ENCODE assay signal across 13 mouse cellular contexts in genomic region chr7:16755362-16756017, GRCm38 (mm10). TPM values are rescaled to one million over a fixed set of nuclear protein-coding genes. Genes with fewer than 3 reads are reported as not detected.
DNase-seq lines count a peak whose midpoint lies in the region; ATAC-seq lines count a peak whose summit lies in the region.
"Had no signal": no experiment of that assay in that cellular context is flagged by ENCODE, and none has a peak within 500 bp of the region (broad histone marks: within the 10 kb centered on the region; RNA-seq: fewer than 3 reads in every experiment).

No protein-coding gene starts in this region.

- no peak overlapping the region for H3K27ac ChIP-seq in kidney, embryonic 16.5 days (ENCODE audit: low read length)
- H3K27ac ChIP-seq in heart, embryonic 15.5 days, result peak overlapping the region; percentile 14
- no peak overlapping the region for H3K27ac ChIP-seq in liver, embryonic 11.5 days (ENCODE audit: low read depth, low read length)
- peak overlapping the region; percentile 27; the same call in 1 of the 2 replicates for H3K27ac ChIP-seq in stomach, embryonic 14.5 days (ENCODE audit: low read length)
- no peak overlapping the region for H3K27ac ChIP-seq in forebrain, embryonic 10.5 days
- H3K27ac ChIP-seq: limb, embryonic 12.5 days had no signal

- H3K36me3 ChIP-seq in kidney, embryonic 16.5 days (ENCODE audit: insufficient read depth, low read length), result no peaks in the 10 kb centered on the region
- H3K36me3 ChIP-seq in heart, embryonic 15.5 days, result no peaks in the 10 kb centered on the region
- H3K36me3 ChIP-seq in liver, embryonic 11.5 days (ENCODE audit: control insufficient read depth, insufficient read depth, low read length), result no peaks in the 10 kb centered on the region
- H3K36me3 ChIP-seq in stomach, embryonic 14.5 days (ENCODE audit: control insufficient read depth, insufficient read depth, low read length), result no peaks in the 10 kb centered on the region
- no peaks in the 10 kb centered on the region for H3K36me3 ChIP-seq in forebrain, embryonic 10.5 days (replicated peaks)

- H3K4me2 ChIP-seq in kidney, embryonic 16.5 days (replicated peaks; ENCODE audit: low read depth, low read length), result no peak overlapping the region
- H3K4me2 ChIP-seq in heart, embryonic 15.5 days, result no peak overlapping the region
- H3K4me2 ChIP-seq in liver, embryonic 11.5 days, result no peak overlapping the region
- H3K4me2 ChIP-seq in stomach, embryonic 14.5 days (replicated peaks; ENCODE audit: low read depth, low read length), result no peak overlapping the region
- H3K4me2 ChIP-seq: limb, embryonic 12.5 days had no signal

- H3K9ac ChIP-seq in kidney, embryonic 16.5 days (replicated peaks; ENCODE audit: low read length), result no peak overlapping the region
- H3K9ac ChIP-seq in heart, embryonic 15.5 days, result no peak overlapping the region
- no peak overlapping the region for H3K9ac ChIP-seq in liver, embryonic 11.5 days (ENCODE audit: low read depth, low read length)
- H3K9ac ChIP-seq in stomach, embryonic 14.5 days (replicated peaks; ENCODE audit: low read depth, low read length), result no peak overlapping the region
- H3K9ac ChIP-seq: limb, embryonic 12.5 days had no signal

- peak; percentile 19 for DNase-seq in kidney, adult 18-20 months
- no peak for DNase-seq in liver, embryonic 11.5 days (ENCODE audit: low spot score)
- no peak for DNase-seq in forebrain, embryonic 10.5 days (ENCODE audit: extremely low spot score, low spot score)
- DNase-seq in urinary bladder, postnatal 4 days (ENCODE audit: low spot score in 2 of 2), result no peak
- DNase-seq in right cerebral cortex, postnatal 10 days (ENCODE audit: low spot score in 2 of 2), result no peak
- DNase-seq: cerebellum, postnatal 25 days; thymus, adult 18-20 months had no signal

- ATAC-seq in kidney, embryonic 16.5 days (ENCODE audit: low FRiP score, low TSS enrichment), result no peak
- ATAC-seq in heart, embryonic 15.5 days (replicated peaks; ENCODE audit: insufficient number of reproducible peaks, insufficient read depth, low FRiP score, low read depth), result no peak
- ATAC-seq in liver, embryonic 11.5 days (replicated peaks; ENCODE audit: low FRiP score), result peak; percentile 68
- ATAC-seq in stomach, embryonic 14.5 days (ENCODE audit: insufficient number of reproducible peaks, insufficient read depth, low FRiP score, low read depth), result no peak
- ATAC-seq: CD4-positive, CD25-positive, alpha-beta regulatory T cell, adult 4 months; forebrain, embryonic 14.5 days had no signal

- H3K9me3 ChIP-seq in kidney, embryonic 16.5 days (ENCODE audit: low read length), result no peaks in the 10 kb centered on the region
- no peaks in the 10 kb centered on the region for H3K9me3 ChIP-seq in heart, embryonic 15.5 days (replicated peaks)
- H3K9me3 ChIP-seq in liver, embryonic 11.5 days (ENCODE audit: control insufficient read depth, low read length), result no peaks in the 10 kb centered on the region
- no peaks in the 10 kb centered on the region for H3K9me3 ChIP-seq in stomach, embryonic 14.5 days (ENCODE audit: control insufficient read depth, low read depth, low read length)
- no peaks in the 10 kb centered on the region for H3K9me3 ChIP-seq in forebrain, embryonic 10.5 days
- H3K9me3 ChIP-seq: limb, embryonic 12.5 days had no signal

- no peaks in the 10 kb centered on the region for H3K27me3 ChIP-seq in kidney, embryonic 16.5 days (ENCODE audit: insufficient read depth, low read length)
- H3K27me3 ChIP-seq in heart, embryonic 15.5 days, result no peaks in the 10 kb centered on the region
- no peaks in the 10 kb centered on the region for H3K27me3 ChIP-seq in liver, embryonic 11.5 days (replicated peaks; ENCODE audit: control insufficient read depth, insufficient read depth, low read length)
- H3K27me3 ChIP-seq in stomach, embryonic 14.5 days (ENCODE audit: control insufficient read depth, insufficient read depth, low read length), result no peaks in the 10 kb centered on the region
- no peaks in the 10 kb centered on the region for H3K27me3 ChIP-seq in forebrain, embryonic 10.5 days (ENCODE audit: poor library complexity, severe bottlenecking)
- H3K27me3 ChIP-seq: limb, embryonic 12.5 days had no signal

- WGBS in kidney, embryonic 16.5 days, result 64% methylated on average over 17 of the region's 17 CpGs
- 36% methylated on average over 17 of the region's 17 CpGs for WGBS in heart, embryonic 15.5 days
- 34% methylated on average over 17 of the region's 17 CpGs for WGBS in liver, embryonic 11.5 days
- 45% methylated on average over 17 of the region's 17 CpGs for WGBS in stomach, embryonic 14.5 days
- 77% methylated on average over 17 of the region's 17 CpGs for WGBS in forebrain, embryonic 10.5 days

- peaks cover 5% of the 10 kb centered on the region for H3K4me1 ChIP-seq in kidney, embryonic 16.5 days (ENCODE audit: insufficient read depth, low read length)
- H3K4me1 ChIP-seq in heart, embryonic 15.5 days (replicated peaks), result peaks cover 16% of the 10 kb centered on the region
- peaks cover 7% of the 10 kb centered on the region for H3K4me1 ChIP-seq in liver, embryonic 11.5 days (replicated peaks; ENCODE audit: control insufficient read depth, insufficient read depth, low read length)
- H3K4me1 ChIP-seq in stomach, embryonic 14.5 days (ENCODE audit: control insufficient read depth, insufficient read depth, low read length), result peaks cover 5% of the 10 kb centered on the region; the same call in 1 of the 2 replicates
- peaks cover 11% of the 10 kb centered on the region for H3K4me1 ChIP-seq in forebrain, embryonic 10.5 days

- no peak overlapping the region for H3K4me3 ChIP-seq in kidney, embryonic 16.5 days (ENCODE audit: low read length)
- H3K4me3 ChIP-seq in heart, embryonic 15.5 days, result no peak overlapping the region
- H3K4me3 ChIP-seq in liver, embryonic 11.5 days (ENCODE audit: low read depth, low read length), result no peak overlapping the region
- no peak overlapping the region for H3K4me3 ChIP-seq in stomach, embryonic 14.5 days (ENCODE audit: low read depth, low read length)
- H3K4me3 ChIP-seq in forebrain, embryonic 10.5 days, result no peak overlapping the region
- H3K4me3 ChIP-seq: limb, embryonic 12.5 days had no signal

RNA-seq across cellular contexts. Expression of gene Ap2s1, which starts 17.3 kb away (rescaled TPM):
- polyA plus RNA-seq in kidney, embryonic 16.5 days (2015; fragmentation: Nextera tagmentation; extraction: Ambion mirVana), result 269 and 282 TPM in 2 replicates
- 194 and 219 TPM in 2 replicates for polyA plus RNA-seq in heart, embryonic 15.5 days (2015; fragmentation: Nextera tagmentation; extraction: Ambion mirVana)
- polyA plus RNA-seq in liver, embryonic 11.5 days (2014; fragmentation: Nextera tagmentation; extraction: Ambion mirVana), result 289 and 300 TPM in 2 replicates
- 274 and 282 TPM in 2 replicates for polyA plus RNA-seq in stomach, embryonic 14.5 days (2014; fragmentation: Nextera tagmentation; extraction: Ambion mirVana)
- 249 and 254 TPM in 2 replicates for polyA plus RNA-seq in forebrain, embryonic 10.5 days (2016; fragmentation: Nextera tagmentation; extraction: Ambion mirVana)

RNA-seq across cellular contexts. Expression of gene Slc1a5, which starts 25.6 kb away (rescaled TPM):
- 49.2 and 51.0 TPM in 2 replicates for polyA plus RNA-seq in kidney, embryonic 16.5 days (2015; fragmentation: Nextera tagmentation; extraction: Ambion mirVana)
- 40.2 and 46.4 TPM in 2 replicates for polyA plus RNA-seq in heart, embryonic 15.5 days (2015; fragmentation: Nextera tagmentation; extraction: Ambion mirVana)
- 58.4 and 67.9 TPM in 2 replicates for polyA plus RNA-seq in liver, embryonic 11.5 days (2014; fragmentation: Nextera tagmentation; extraction: Ambion mirVana)
- polyA plus RNA-seq in stomach, embryonic 14.5 days (2014; fragmentation: Nextera tagmentation; extraction: Ambion mirVana), result 36.7 and 39.0 TPM in 2 replicates
- polyA plus RNA-seq in forebrain, embryonic 10.5 days (2016; fragmentation: Nextera tagmentation; extraction: Ambion mirVana), result 44.3 and 46.2 TPM in 2 replicates

RNA-seq across cellular contexts. Expression of gene Ceacam9, which starts 33.8 kb away (rescaled TPM):
- not detected in 2 replicates for polyA plus RNA-seq in kidney, embryonic 16.5 days (2015; fragmentation: Nextera tagmentation; extraction: Ambion mirVana)
- not detected in 2 replicates for polyA plus RNA-seq in heart, embryonic 15.5 days (2015; fragmentation: Nextera tagmentation; extraction: Ambion mirVana)
- polyA plus RNA-seq in liver, embryonic 11.5 days (2014; fragmentation: Nextera tagmentation; extraction: Ambion mirVana), result not detected in 2 replicates
- not detected in 2 replicates for polyA plus RNA-seq in stomach, embryonic 14.5 days (2014; fragmentation: Nextera tagmentation; extraction: Ambion mirVana)
- polyA plus RNA-seq in forebrain, embryonic 10.5 days (2016; fragmentation: Nextera tagmentation; extraction: Ambion mirVana), result not detected in 2 replicates
- polyA plus RNA-seq: CD4-positive, CD25-positive, alpha-beta regulatory T cell, adult 4 months; forebrain, embryonic 14.5 days; limb, embryonic 12.5 days had no signal

Comparison
In these comparisons a context has a peak if more than half of its experiments do, and no peak if none do; other contexts are left out.
1. H3K27ac ChIP-seq: peak in heart, embryonic 15.5 days (single experiment) and stomach, embryonic 14.5 days (single experiment); none in kidney, embryonic 16.5 days (single experiment), liver, embryonic 11.5 days (single experiment) and forebrain, embryonic 10.5 days (single experiment).